In genomic region chr1:170477636-170478600, GRCm38 (mm10) we compare ENCODE assay signal across 7 mouse cellular contexts.
DNase-seq lines count a peak whose midpoint lies in the region; ATAC-seq lines count a peak whose summit lies in the region.

No protein-coding gene starts in this region.

- peak overlapping the region; percentile 76 for H3K27ac ChIP-seq in kidney, embryonic 14.5 days (ENCODE audit: low read depth, low read length)

- H3K9ac ChIP-seq in kidney, embryonic 14.5 days (ENCODE audit: low read depth, low read length) = no peak overlapping the region

- H3K4me1 ChIP-seq in kidney, embryonic 14.5 days (ENCODE audit: control insufficient read depth, insufficient read depth, low read length) = peaks cover 30% of the 10 kb centered on the region

- peak; percentile 68 for DNase-seq in Muller cell, postnatal 12 days (ENCODE audit: inconsistent ontology term)
- DNase-seq in cerebellum, adult 8-10 months = peak; percentile 22
- DNase-seq in heart, adult 8-10 months (ENCODE audit: low spot score) = peak; percentile 43
- no peak for DNase-seq in urinary bladder, adult 2 months (ENCODE audit: low spot score)
- no peak for DNase-seq in ovary, postnatal 10 days (ENCODE audit: low spot score)

- WGBS in kidney, embryonic 14.5 days = 38% methylated on average over 10 of the region's 10 CpGs

- H3K4me2 ChIP-seq in kidney, embryonic 14.5 days (replicated peaks; ENCODE audit: low read depth, low read length) = no peak overlapping the region

- no peak overlapping the region for H3K4me3 ChIP-seq in kidney, embryonic 14.5 days (ENCODE audit: low read length)

- no peaks in the 10 kb centered on the region for H3K27me3 ChIP-seq in kidney, embryonic 14.5 days (ENCODE audit: control insufficient read depth, insufficient read depth, low read length)

- peak; percentile 33; the same call in 1 of the 2 replicates for ATAC-seq in kidney, embryonic 14.5 days (ENCODE audit: low FRiP score, low TSS enrichment)
- peak; percentile 89 for ATAC-seq in megakaryocyte progenitor cell, adult 5-6 weeks (replicated peaks; ENCODE audit: poor library complexity)

- H3K36me3 ChIP-seq in kidney, embryonic 14.5 days (ENCODE audit: control insufficient read depth, insufficient read depth, low read length) = no peaks in the 10 kb centered on the region

- H3K9me3 ChIP-seq in kidney, embryonic 14.5 days (ENCODE audit: control insufficient read depth, low read length) = no peaks in the 10 kb centered on the region

Comparison
In these comparisons a context has a peak if more than half of its experiments do, and no peak if none do; other contexts are left out.
1. DNase-seq: peak in Muller cell, postnatal 12 days (single experiment), cerebellum, adult 8-10 months (single experiment) and heart, adult 8-10 months (single experiment); none in urinary bladder, adult 2 months (single experiment) and ovary, postnatal 10 days (single experiment).